Mouse (Mus musculus) thymus, adult 2 months (tissue): ENCODE data around the gene Pcare. TPM values are rescaled to one million over a fixed set of nuclear protein-coding genes. Genes with fewer than 3 reads are reported as not detected.

Experiments used
- DNase-seq: peaks from one replicate; pipeline ENCODE4 v3.0.0; 2021
- H3K27ac ChIP-seq: fragments of 200-500 bp; 2 replicates; pipeline ENCODE4 v1.5.1; 2012; ENCODE audit warnings: low read length, control low read depth; ENCODE audit not compliant: control insufficient read depth, insufficient read depth
- H3K27me3 ChIP-seq: fragments of 200-500 bp; 2 replicates; pipeline ENCODE4 v1.6.1; 2012; ENCODE audit warnings: mild to moderate bottlenecking, low read length, moderate library complexity, mixed read lengths; ENCODE audit not compliant: control insufficient read depth, insufficient read depth
- H3K36me3 ChIP-seq: fragments of 200-500 bp; 2 replicates; pipeline ENCODE4 v1.6.1; 2012; ENCODE audit warnings: mild to moderate bottlenecking, low read length, moderate library complexity; ENCODE audit not compliant: control insufficient read depth, insufficient read depth
- H3K4me1 ChIP-seq: fragments of 200-500 bp; replicated peaks from 2 replicates; pipeline ENCODE4 v1.6.1; 2012; ENCODE audit warnings: low read length; ENCODE audit not compliant: control insufficient read depth, insufficient read depth
- H3K4me3 ChIP-seq: fragments of 200-500 bp; 2 replicates; pipeline ENCODE4 v1.5.1; 2012; ENCODE audit warnings: mild to moderate bottlenecking, low read length, control low read depth, moderate library complexity; ENCODE audit not compliant: control insufficient read depth, insufficient read depth
- CTCF ChIP-seq: fragments of 200-500 bp; IDR thresholded peaks from 2 replicates; pipeline ENCODE4 v1.5.1; 2012; ENCODE audit warnings: mild to moderate bottlenecking, control low read depth, low read length, moderate library complexity, borderline replicate concordance; ENCODE audit not compliant: control insufficient read depth, poor library complexity, insufficient read depth; ENCODE audit errors: extremely low read depth
- POLR2A ChIP-seq: fragments of 200-500 bp; IDR thresholded peaks from 2 replicates; pipeline ENCODE4 v1.6.1; 2012; ENCODE audit warnings: mild to moderate bottlenecking, low read length, control low read depth, moderate library complexity; ENCODE audit not compliant: control insufficient read depth, poor library complexity, insufficient read depth; ENCODE audit errors: extremely low read depth
- WGBS: fragments of 180-500 bp; shearing (Covaris S2); methylation state at CpG from one replicate; pipeline ENCODE4 v1.1.7; 2018; 5-methylcytosine and 5-hydroxymethylcytosine counted together
- polyA plus RNA-seq: library from polyadenylated mRNA; depleted of rRNA; stranded (reverse); fragments of >200 nt; gene quantifications from 2 replicates; pipeline ENCODE4 v1.2.3, GENCODE M21; 2012; rRNA removed

Gene Pcare
- 0.04 TPM in 1 of 2 replicates, not detected in the other for polyA plus RNA-seq

DNA sequence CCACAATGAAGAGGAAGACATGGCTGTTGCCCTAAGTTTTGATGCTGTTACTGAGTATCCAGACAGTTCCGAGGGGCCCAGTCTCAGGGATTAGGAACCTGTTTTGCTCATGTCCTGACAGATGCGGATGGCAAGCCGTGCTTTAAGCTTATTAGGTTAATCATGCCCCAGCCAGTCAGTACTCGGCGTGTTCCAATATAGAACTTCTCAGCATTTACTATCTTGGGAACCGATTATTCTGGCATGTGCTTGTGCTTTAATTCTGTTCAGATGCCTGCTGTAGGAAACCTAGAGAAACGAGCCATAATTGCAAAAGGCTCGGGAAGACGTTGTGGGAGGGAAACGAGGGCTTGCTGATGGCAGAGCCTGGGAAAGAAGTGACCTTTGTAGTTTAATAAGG lies at the start of gene Pcare:
Pcare (minus strand) TSS at position 64 of the 400 bp plus-strand sequence.
- no peaks in the 10 kb centered on the region for H3K4me1 ChIP-seq
- WGBS, result 88% methylated on average over 10 of the region's 10 CpGs
- no peaks in the 10 kb centered on the region for H3K27me3 ChIP-seq
- H3K36me3 ChIP-seq, result no peaks in the 10 kb centered on the region
- H3K4me3 ChIP-seq, result no peak within 1 kb of the TSS
- no peak within 1 kb of the TSS for H3K27ac ChIP-seq
- DNase-seq, result no peak
- no peak for TF ChIP-seq POLR2A
- TF ChIP-seq CTCF, result no peak

GRCm38 (mm10) chr17:71795521-71796205 lies 43.0 kb upstream of the Pcare start:
- H3K4me3 ChIP-seq, result no peak overlapping the region
- no peaks in the 10 kb centered on the region for H3K36me3 ChIP-seq
- TF ChIP-seq CTCF (no peak), POLR2A (no peak)
- H3K4me1 ChIP-seq, result no peaks in the 10 kb centered on the region
- no peak overlapping the region for H3K27ac ChIP-seq
- no peak for DNase-seq
- 91% methylated on average over 15 of the region's 15 CpGs for WGBS
- H3K27me3 ChIP-seq, result no peaks in the 10 kb centered on the region

DNA sequence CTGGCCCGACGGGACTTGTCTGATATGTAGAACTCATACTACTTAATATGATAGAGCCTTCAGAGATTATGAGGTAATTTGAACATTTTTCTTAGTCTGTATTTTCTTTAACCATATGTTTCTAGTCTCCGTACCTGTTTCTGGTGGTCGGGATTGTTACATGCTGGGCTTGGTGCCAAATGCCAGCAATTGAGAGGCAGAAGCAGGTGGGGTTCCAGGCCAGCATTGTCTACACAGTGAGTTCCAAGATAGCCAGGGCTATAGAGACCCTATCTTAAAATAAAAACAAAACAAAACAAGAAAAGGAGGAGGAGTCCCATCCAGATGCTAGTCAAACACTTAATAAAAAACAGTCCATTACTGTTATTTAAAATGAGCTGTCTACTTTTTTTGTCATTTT lies 38.9 kb upstream of the Pcare start:
- DNase-seq, result no peak
- no peak for TF ChIP-seq CTCF
- no peak for TF ChIP-seq POLR2A
- Histone ChIP-seq H3K27me3 (no peaks in the 10 kb centered on the region), H3K4me1 (no peaks in the 10 kb centered on the region), H3K27ac (no peak overlapping the region), H3K36me3 (no peaks in the 10 kb centered on the region), H3K4me3 (no peak overlapping the region)
- WGBS, result 83% methylated on average over 4 of the region's 4 CpGs

DNA sequence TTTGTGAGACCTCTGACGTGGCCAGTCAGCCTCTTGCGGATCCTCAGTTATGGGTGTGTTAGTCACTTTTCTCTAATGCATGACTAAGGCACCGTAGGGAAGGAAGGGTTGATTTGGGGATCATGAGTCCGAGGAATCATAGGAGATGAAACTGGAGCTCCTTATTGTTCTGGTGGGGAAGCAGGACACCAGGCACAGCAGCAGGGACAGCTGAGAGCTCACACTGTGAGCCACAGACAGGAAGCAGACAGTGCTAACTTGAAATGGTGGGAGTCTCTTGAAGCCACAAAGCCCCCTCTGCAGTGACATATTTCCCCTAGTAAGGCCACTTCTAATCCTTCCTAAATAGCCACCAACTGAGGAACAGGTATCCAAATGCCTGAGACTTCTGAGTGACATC lies 38.4 kb upstream of the Pcare start:
- H3K4me1 ChIP-seq, result no peaks in the 10 kb centered on the region
- H3K36me3 ChIP-seq, result no peaks in the 10 kb centered on the region
- no peak for TF ChIP-seq POLR2A
- TF ChIP-seq CTCF, result no peak
- H3K27ac ChIP-seq, result no peak overlapping the region
- H3K4me3 ChIP-seq, result no peak overlapping the region
- 92% methylated on average over 4 of the region's 4 CpGs for WGBS
- no peaks in the 10 kb centered on the region for H3K27me3 ChIP-seq
- no peak for DNase-seq

DNA sequence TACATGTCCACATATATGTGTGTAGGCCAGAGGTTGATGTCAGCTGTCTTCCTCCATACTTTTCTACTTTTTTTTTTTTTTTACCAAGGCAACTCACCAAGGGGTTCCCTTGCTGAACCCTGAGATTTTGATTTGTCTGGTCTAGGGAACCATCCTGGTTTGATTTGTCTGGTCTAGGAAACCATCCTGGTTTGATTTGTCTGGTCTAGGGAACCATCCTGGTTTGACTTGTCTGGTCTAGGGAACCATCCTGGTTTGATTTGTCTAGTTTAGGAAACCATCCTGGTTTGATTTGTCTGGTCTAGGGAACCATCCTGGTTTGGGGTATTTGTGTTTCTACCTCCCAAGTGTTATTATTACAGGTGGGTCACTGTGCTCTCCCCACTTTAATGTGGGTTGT lies 33.8 kb upstream of the Pcare start:
- no peak for DNase-seq

GRCm38 (mm10) chr17:71783366-71783735 lies 30.7 kb upstream of the Pcare start:
- Histone ChIP-seq H3K4me3 (no peak overlapping the region), H3K27me3 (no peaks in the 10 kb centered on the region), H3K27ac (no peak overlapping the region), H3K4me1 (no peaks in the 10 kb centered on the region), H3K36me3 (no peaks in the 10 kb centered on the region)
- WGBS, result 53% methylated on average over 10 of the region's 10 CpGs
- DNase-seq, result no peak
- no peak for TF ChIP-seq CTCF
- no peak for TF ChIP-seq POLR2A

More for the DNA sequence above, 33.8 kb upstream of the Pcare start:
- Histone ChIP-seq H3K4me1 (no peaks in the 10 kb centered on the region), H3K4me3 (no peak overlapping the region), H3K27ac (no peak overlapping the region), H3K27me3 (no peaks in the 10 kb centered on the region), H3K36me3 (no peaks in the 10 kb centered on the region)
- TF ChIP-seq POLR2A, result no peak
- TF ChIP-seq CTCF, result no peak

GRCm38 (mm10) chr17:71782699-71783365 lies 30.1 kb upstream of the Pcare start:
- no peak overlapping the region for H3K27ac ChIP-seq
- no peaks in the 10 kb centered on the region for H3K27me3 ChIP-seq
- DNase-seq, result no peak
- no peaks in the 10 kb centered on the region for H3K36me3 ChIP-seq
- H3K4me1 ChIP-seq, result no peaks in the 10 kb centered on the region
- WGBS, result 5% methylated on average over 56 of the region's 59 CpGs
- no peak overlapping the region for H3K4me3 ChIP-seq
- no peak for TF ChIP-seq POLR2A
- TF ChIP-seq CTCF, result no peak

DNA sequence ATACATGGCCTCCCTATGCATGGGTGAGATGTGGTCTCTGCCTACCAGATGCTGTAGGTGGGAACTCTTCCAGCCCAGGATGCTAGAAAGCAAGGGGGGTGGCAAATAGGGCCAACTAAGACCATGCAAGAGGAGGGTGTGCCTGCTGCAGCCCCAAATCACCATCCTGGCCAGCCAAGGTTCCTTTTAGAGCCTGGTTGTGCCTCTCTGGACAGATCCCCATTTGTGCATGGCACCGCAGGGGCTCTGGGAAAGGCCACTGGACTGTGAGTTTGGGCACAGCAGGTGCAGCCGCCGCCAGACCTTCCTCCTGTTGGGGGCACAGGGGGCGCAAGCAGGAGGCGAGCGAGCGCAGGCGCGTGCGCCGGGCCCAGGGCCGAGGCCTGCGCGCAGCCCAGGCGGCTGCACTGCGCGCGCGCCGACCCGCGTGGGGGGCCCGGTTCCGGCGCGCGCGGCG lies 29.6 kb upstream of the Pcare start:
- Histone ChIP-seq H3K27me3 (no peaks in the 10 kb centered on the region), H3K36me3 (no peaks in the 10 kb centered on the region), H3K4me1 (no peaks in the 10 kb centered on the region), H3K27ac (no peak overlapping the region), H3K4me3 (no peak overlapping the region)
- DNase-seq, result no peak
- WGBS, result 6% methylated on average over 29 of the region's 29 CpGs
- TF ChIP-seq CTCF, result no peak
- TF ChIP-seq POLR2A, result no peak
